Mouse (Mus musculus) CH12.LX (cell line): ENCODE results near the gene Riok2. TPM values are rescaled to one million over a fixed set of nuclear protein-coding genes. Genes with fewer than 3 reads are reported as not detected.

Experiments used
- DNase-seq: peaks from one replicate; pipeline ENCODE4 v3.0.0-alpha.2; 2013; ENCODE audit errors: extremely low read depth
- H3K27ac ChIP-seq: 2 replicates; pipeline ENCODE4 v1.5.1; 2012; ENCODE audit warnings: low read depth, mild to moderate bottlenecking, control low read depth, moderate library complexity; ENCODE audit not compliant: insufficient read depth
- H3K27me3 ChIP-seq: replicated peaks from 2 replicates; pipeline ENCODE3; 2012; ENCODE audit warnings: inconsistent platforms
- H3K36me3 ChIP-seq, 2 experiments: replicated peaks in 1 of 2; 2 replicates each; pipeline versions ENCODE3 to v1.6.1; 2012; ENCODE audit warnings: inconsistent platforms in 1 of 2, low read length in 1 of 2, mild to moderate bottlenecking in 1 of 2, mixed read lengths in 1 of 2, moderate library complexity in 1 of 2; ENCODE audit not compliant: control insufficient read depth in 1 of 2, insufficient read depth in 1 of 2
- H3K4me1 ChIP-seq, 2 experiments: 2 replicates each; pipeline ENCODE4 v1.6.1; 2012; ENCODE audit warnings: inconsistent platforms in 1 of 2, moderate library complexity in 1 of 2; ENCODE audit not compliant: insufficient read depth in 2 of 2, control insufficient read depth in 1 of 2
- H3K4me2 ChIP-seq: 2 replicates; pipeline ENCODE4 v1.6.1; 2012; ENCODE audit warnings: low read depth, mild to moderate bottlenecking, control low read depth; ENCODE audit not compliant: poor library complexity, insufficient read depth, severe bottlenecking
- H3K4me3 ChIP-seq, 3 experiments: fragments of 150-350 bp in 1 of 3; sonication (generic) in 1 of 3; replicated peaks in 1 of 3; 2 replicates each; pipeline versions ENCODE3 to v1.5.1; 2011 to 2012; ENCODE audit warnings: low read depth in 2 of 3, low read length in 2 of 3, mild to moderate bottlenecking in 2 of 3, moderate library complexity in 2 of 3, control low read depth in 1 of 3, improper control_type of control experiment in 1 of 3, inconsistent platforms in 1 of 3, mixed read lengths in 1 of 3; ENCODE audit not compliant: poor library complexity in 1 of 3
- H3K79me2 ChIP-seq: replicated peaks from 2 replicates; pipeline ENCODE4 v1.6.1; 2012; ENCODE audit warnings: mild to moderate bottlenecking, moderate library complexity; ENCODE audit not compliant: control insufficient read depth, poor library complexity, insufficient read depth, severe bottlenecking; ENCODE audit errors: extremely low read depth
- H3K9ac ChIP-seq: 2 replicates; pipeline ENCODE4 v1.6.1; 2012; ENCODE audit warnings: low read depth, mild to moderate bottlenecking, control low read depth, moderate library complexity; ENCODE audit not compliant: insufficient read depth
- H3K9me3 ChIP-seq: replicated peaks from 2 replicates; pipeline ENCODE3; 2012; ENCODE audit warnings: low read length, inconsistent platforms, mixed read lengths
- E2F4 ChIP-seq: IDR thresholded peaks from 2 replicates; pipeline ENCODE4 v1.6.1; 2011; ENCODE audit warnings: low read depth, low read length, improper control_type of control experiment; ENCODE audit not compliant: insufficient replicate concordance
- GABPA ChIP-seq: IDR thresholded peaks from 2 replicates; pipeline ENCODE4 v1.6.1; 2012; ENCODE audit warnings: low read depth, low read length, improper control_type of control experiment, inconsistent platforms; ENCODE audit not compliant: insufficient replicate concordance
- HCFC1 ChIP-seq: IDR thresholded peaks from 2 replicates; pipeline ENCODE4 v1.6.1; 2012; ENCODE audit warnings: low read depth, mild to moderate bottlenecking, inconsistent platforms, low read length, improper control_type of control experiment
- IRF4 ChIP-seq: IDR thresholded peaks from 2 replicates; pipeline ENCODE4 v1.6.1; 2014; ENCODE audit warnings: low read depth, mild to moderate bottlenecking, inconsistent platforms, low read length, improper control_type of control experiment
- MAFK ChIP-seq: IDR thresholded peaks from 2 replicates; pipeline ENCODE4 v1.6.1; 2011; ENCODE audit warnings: low read length, improper control_type of control experiment; ENCODE audit not compliant: insufficient replicate concordance
- PAX5 ChIP-seq: IDR thresholded peaks from 2 replicates; pipeline ENCODE4 v1.6.1; 2012; ENCODE audit warnings: low read length, inconsistent platforms, mixed read lengths
- POLR2A ChIP-seq: IDR thresholded peaks from 2 replicates; pipeline ENCODE4 v1.6.1; 2011; ENCODE audit warnings: low read depth, mild to moderate bottlenecking, improper control_type of control experiment, low read length
- RAD21 ChIP-seq: IDR thresholded peaks from 2 replicates; pipeline ENCODE4 v1.6.1; 2011; ENCODE audit warnings: low read depth, mild to moderate bottlenecking, low read length, improper control_type of control experiment, moderate library complexity
- TBP ChIP-seq: conservative IDR thresholded peaks from 2 replicates; pipeline ENCODE4 v1.6.1; 2011; ENCODE audit warnings: low read depth, low read length, improper control_type of control experiment
- TCF12 ChIP-seq: IDR thresholded peaks from 2 replicates; pipeline ENCODE4 v1.6.1; 2014; ENCODE audit warnings: low read depth, mild to moderate bottlenecking, inconsistent platforms, low read length, improper control_type of control experiment
- UBTF ChIP-seq: IDR thresholded peaks from 2 replicates; pipeline ENCODE4 v1.6.1; 2012; ENCODE audit warnings: low read depth, mild to moderate bottlenecking, inconsistent platforms, low read length, improper control_type of control experiment, moderate library complexity
- USF1 ChIP-seq: IDR thresholded peaks from 2 replicates; pipeline ENCODE4 v1.6.1; 2014; ENCODE audit warnings: low read depth, mild to moderate bottlenecking, inconsistent platforms, low read length, improper control_type of control experiment
- USF2 ChIP-seq: conservative IDR thresholded peaks from 2 replicates; pipeline ENCODE4 v1.6.1; 2011; ENCODE audit warnings: low read depth, low read length, improper control_type of control experiment
- ZC3H11A ChIP-seq: IDR thresholded peaks from 2 replicates; pipeline ENCODE4 v1.6.1; 2012; ENCODE audit warnings: low read depth, mild to moderate bottlenecking, inconsistent platforms, low read length, improper control_type of control experiment
- ZMIZ1 ChIP-seq: IDR thresholded peaks from 2 replicates; pipeline ENCODE4 v1.6.1; 2012; ENCODE audit warnings: low read depth, mild to moderate bottlenecking, inconsistent platforms, low read length, improper control_type of control experiment
- ZNF384 ChIP-seq: IDR thresholded peaks from 2 replicates; pipeline ENCODE4 v1.6.1; 2012; ENCODE audit warnings: low read depth, low read length, improper control_type of control experiment, inconsistent platforms
- dilution Hi-C: fragments of 300-500 bp; cut with MboI; formaldehyde crosslinking; loops from 2 replicates; pipeline ENCODE4 v1.14.3; 2020; ENCODE audit warnings: low sequenced_read_pairs; ENCODE audit not compliant: extremely low pct_unique_long_range_greater_than_20kb, extremely low pct_ligation_motif_present
- in situ Hi-C: fragments of 300-500 bp; cut with MboI; formaldehyde crosslinking; loops from 3 replicates; pipeline ENCODE4 v1.14.3; 2019; ENCODE audit warnings: low sequenced_read_pairs, low pct_ligation_motif_present, low pct_unique_long_range_greater_than_20kb, mixed read lengths
- polyA plus RNA-seq: library from polyadenylated mRNA; unstranded; fragments of >175 nt; gene quantifications from 2 replicates; pipeline ENCODE4 v1.2.1, GENCODE M21; 2012; ENCODE audit warnings: low read depth; ENCODE audit not compliant: insufficient read length
- total RNA-seq, 2 experiments: library from RNA; depleted of rRNA; stranded (reverse); fragments of 300-350 nt in 1 of 2; fragments of >200 nt in 1 of 2; gene quantifications; 2 replicates each; pipeline ENCODE4 v1.2.3; 2012 to 2014

Gene Riok2
- total and polyA plus RNA-seq, 3 experiments, result 27.9 to 114 (median 78.4) TPM

- Histone ChIP-seq H3K9ac (no peak overlapping the region), H3K9me3 (no peaks in the 10 kb centered on the region), H3K27me3 (no peaks in the 10 kb centered on the region), H3K36me3 (no peaks in the 10 kb centered on the region), H3K4me3 (no peak overlapping the region), H3K4me1 (peaks cover 0 to 8% of the 10 kb centered on the region in 2 experiments; a peak in 3 of 4 replicates), H3K4me2 (no peak overlapping the region), H3K27ac (no peak overlapping the region), H3K79me2 (no peaks in the 10 kb centered on the region)
- dilution Hi-C loops (no loop called here), in situ Hi-C loops (loop anchor here (25.0 kb wide), 1 partner anchor 132 kb away; no protein-coding TSS in a partner anchor)
- no peak for DNase-seq
- no peak for TF ChIP-seq TCF12
- TF ChIP-seq PAX5, result no peak
- no peak for TF ChIP-seq USF1
- no peak for TF ChIP-seq IRF4
These were observed 30.9 kb downstream of the Riok2 start for GRCm38 (mm10) chr17:17404811-17405544.

GRCm38 (mm10) chr17:17405606-17406005 is 31.5 kb downstream of the Riok2 start:
- no peak for DNase-seq
- no peak overlapping the region for H3K4me3 ChIP-seq
- H3K4me2 ChIP-seq, result no peak overlapping the region
- no peaks in the 10 kb centered on the region for H3K79me2 ChIP-seq
- H3K9me3 ChIP-seq, result no peaks in the 10 kb centered on the region
- no peak overlapping the region for H3K9ac ChIP-seq
- H3K27ac ChIP-seq, result no peak overlapping the region
- peaks cover 0 to 8% of the 10 kb centered on the region in 2 experiments; a peak in 3 of 4 replicates for H3K4me1 ChIP-seq
- no peaks in the 10 kb centered on the region for H3K27me3 ChIP-seq
- TF ChIP-seq ZC3H11A (no peak), UBTF (no peak), USF1 (no peak), TBP (no peak), USF2 (no peak), MAFK (no peak), ZNF384 (no peak), POLR2A (no peak), RAD21 (no peak), ZMIZ1 (no peak)
- in situ Hi-C loops, result loop anchor here (25.0 kb wide), 1 partner anchor 132 kb away; no protein-coding TSS in a partner anchor
- H3K36me3 ChIP-seq, result no peaks in the 10 kb centered on the region
- dilution Hi-C loops, result no loop called here

GRCm38 (mm10) chr17:17408137-17408536 is 34.0 kb downstream of the Riok2 start:
- Histone ChIP-seq H3K27ac (no peak overlapping the region), H3K4me3 (no peak overlapping the region), H3K9ac (no peak overlapping the region), H3K9me3 (no peaks in the 10 kb centered on the region), H3K4me2 (no peak overlapping the region), H3K27me3 (no peaks in the 10 kb centered on the region), H3K79me2 (no peaks in the 10 kb centered on the region), H3K4me1 (peaks cover 0 to 8% of the 10 kb centered on the region in 2 experiments; a peak in 3 of 4 replicates), H3K36me3 (no peaks in the 10 kb centered on the region)
- dilution Hi-C loops (no loop called here), in situ Hi-C loops (loop anchor here (25.0 kb wide), 1 partner anchor 129 kb away; no protein-coding TSS in a partner anchor)
- TF ChIP-seq MAFK (no peak), HCFC1 (no peak), E2F4 (no peak), ZC3H11A (no peak), GABPA (no peak), POLR2A (no peak), RAD21 (no peak)
- DNase-seq, result no peak
